Mouse (Mus musculus): Measurements from ENCODE around the gene Inip. TPM values are rescaled to one million over a fixed set of nuclear protein-coding genes. Genes with fewer than 3 reads are reported as not detected.

Inip gene
- total and polyA plus RNA-seq, 3 experiments, result 24.3 to 67.1 (median 38.5) TPM

- H3K79me2 ChIP-seq (replicated peaks; ENCODE audit: control insufficient read depth, extremely low read depth, insufficient read depth, poor library complexity, severe bottlenecking), result no peaks in the 10 kb centered on the region
- H3K9me3 ChIP-seq (replicated peaks; ENCODE audit: low read length), result peaks cover 6% of the 10 kb centered on the region
- no peak overlapping the region for H3K4me2 ChIP-seq (ENCODE audit: insufficient read depth, low read depth, poor library complexity, severe bottlenecking)
- peaks cover 0 to 62% of the 10 kb centered on the region in 2 experiments for H3K36me3 ChIP-seq (replicated peaks in 1 of 2; ENCODE audit: control insufficient read depth in 1 of 2, insufficient read depth in 1 of 2, low read length in 1 of 2)
- H3K27me3 ChIP-seq (replicated peaks), result no peaks in the 10 kb centered on the region
- dilution Hi-C loops (cut with MboI; ENCODE audit: extremely low pct_ligation_motif_present, extremely low pct_unique_long_range_greater_than_20kb, low sequenced_read_pairs), result no loop called here
- no peak overlapping the region for H3K9ac ChIP-seq (ENCODE audit: insufficient read depth, low read depth)
- no peak overlapping the region for H3K4me3 ChIP-seq (replicated peaks in 1 of 3; ENCODE audit: low read depth in 2 of 3, low read length in 2 of 3, poor library complexity in 1 of 3)
- in situ Hi-C loops (cut with MboI; ENCODE audit: low pct_ligation_motif_present, low pct_unique_long_range_greater_than_20kb, low sequenced_read_pairs), result loop anchor here (5.0 kb wide), 1 partner anchor 35 kb away; no protein-coding TSS in a partner anchor
- TF ChIP-seq TBP (conservative IDR thresholded peaks at IDR 0.05; ENCODE audit: low read depth, low read length), result no peak
- peak; percentile 26; the same call in 1 of the 2 replicates for TF ChIP-seq IRF4 (IDR thresholded peaks at IDR 0.05; ENCODE audit: low read depth, low read length)
- peaks cover 10 to 49% of the 10 kb centered on the region in 2 experiments for H3K4me1 ChIP-seq (ENCODE audit: control insufficient read depth in 1 of 2, insufficient read depth in 2 of 2)
- H3K27ac ChIP-seq (ENCODE audit: insufficient read depth, low read depth), result no peak overlapping the region
- no peak for DNase-seq (ENCODE audit: extremely low read depth)
Measured at GRCm38 (mm10) chr4:59847447-59847846, 46.1 kb upstream of the Inip start.

DNA sequence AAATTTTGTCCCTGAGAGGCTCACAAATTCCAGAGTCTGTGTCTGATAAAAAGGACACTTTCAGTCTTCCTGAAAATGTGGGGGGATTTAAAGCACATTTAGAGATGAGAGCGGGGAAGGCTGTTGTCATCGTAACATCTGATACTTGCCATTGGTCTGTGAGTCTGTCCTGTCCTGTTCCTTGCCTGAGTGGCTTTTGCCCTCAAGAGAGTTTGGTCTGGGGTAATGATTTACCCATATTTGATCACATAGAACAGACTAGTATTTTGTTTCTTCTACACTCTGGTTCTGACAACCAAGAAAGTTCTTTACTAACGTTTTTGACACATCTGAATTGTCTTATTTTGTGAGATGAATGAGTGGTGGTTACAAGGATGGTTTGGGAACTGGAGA, 43.9 kb upstream of the Inip start:
- no peak overlapping the region for H3K27ac ChIP-seq (ENCODE audit: insufficient read depth, low read depth)
- H3K9me3 ChIP-seq (replicated peaks; ENCODE audit: low read length), result no peaks in the 10 kb centered on the region
- no peaks in the 10 kb centered on the region for H3K79me2 ChIP-seq (replicated peaks; ENCODE audit: control insufficient read depth, extremely low read depth, insufficient read depth, poor library complexity, severe bottlenecking)
- H3K9ac ChIP-seq (ENCODE audit: insufficient read depth, low read depth), result no peak overlapping the region
- dilution Hi-C loops (cut with MboI; ENCODE audit: extremely low pct_ligation_motif_present, extremely low pct_unique_long_range_greater_than_20kb, low sequenced_read_pairs) (no loop called here), in situ Hi-C loops (cut with MboI; ENCODE audit: low pct_ligation_motif_present, low pct_unique_long_range_greater_than_20kb, low sequenced_read_pairs) (loop anchor here (5.0 kb wide), 1 partner anchor 33 kb away; no protein-coding TSS in a partner anchor)
- TF ChIP-seq RAD21 (IDR thresholded peaks at IDR 0.05; ENCODE audit: low read depth, low read length) (no peak), MAX (IDR thresholded peaks at IDR 0.05; ENCODE audit: low read length) (no peak), JUN (IDR thresholded peaks at IDR 0.05; ENCODE audit: insufficient read depth, low read depth, low read length) (no peak), GABPA (IDR thresholded peaks at IDR 0.05; ENCODE audit: insufficient replicate concordance, low read depth, low read length) (no peak), TBP (conservative IDR thresholded peaks at IDR 0.05; ENCODE audit: low read depth, low read length) (no peak), MEF2A (IDR thresholded peaks at IDR 0.05; ENCODE audit: borderline replicate concordance, low read depth, low read length) (no peak), KAT2A (IDR thresholded peaks at IDR 0.05; ENCODE audit: insufficient replicate concordance, low read length) (no peak), MXI1 (IDR thresholded peaks at IDR 0.05; ENCODE audit: low read depth, low read length) (no peak), E2F4 (IDR thresholded peaks at IDR 0.05; ENCODE audit: insufficient replicate concordance, low read depth, low read length) (no peak), UBTF (IDR thresholded peaks at IDR 0.05; ENCODE audit: low read depth, low read length) (no peak), SIN3A (IDR thresholded peaks at IDR 0.05; ENCODE audit: low read length) (no peak), POLR2AphosphoS2 (IDR thresholded peaks at IDR 0.05; ENCODE audit: low read depth, low read length) (no peak), POLR2A (IDR thresholded peaks at IDR 0.05; ENCODE audit: low read depth, low read length) (no peak), ZMIZ1 (IDR thresholded peaks at IDR 0.05; ENCODE audit: low read depth, low read length) (no peak), EP300 (IDR thresholded peaks at IDR 0.05; ENCODE audit: low read length) (no peak), MYC (IDR thresholded peaks at IDR 0.05; ENCODE audit: low read depth, low read length) (no peak), ZC3H11A (IDR thresholded peaks at IDR 0.05; ENCODE audit: low read depth, low read length) (no peak), JUND (conservative IDR thresholded peaks at IDR 0.05; ENCODE audit: low read depth, low read length) (no peak), ETS1 (conservative IDR thresholded peaks at IDR 0.05; ENCODE audit: low read depth, low read length) (no peak)
- H3K36me3 ChIP-seq (replicated peaks in 1 of 2; ENCODE audit: control insufficient read depth in 1 of 2, insufficient read depth in 1 of 2, low read length in 1 of 2), result peaks cover 0 to 64% of the 10 kb centered on the region in 2 experiments
- no peak overlapping the region for H3K4me3 ChIP-seq (replicated peaks in 1 of 3; ENCODE audit: low read depth in 2 of 3, low read length in 2 of 3, poor library complexity in 1 of 3)
- H3K4me2 ChIP-seq (ENCODE audit: insufficient read depth, low read depth, poor library complexity, severe bottlenecking), result 0 out of 2 replicates have a peak overlapping the region, but pooled peaks have one; percentile 9
- no peak for DNase-seq (ENCODE audit: extremely low read depth)
- H3K4me1 ChIP-seq (ENCODE audit: control insufficient read depth in 1 of 2, insufficient read depth in 2 of 2), result peaks cover 10 to 60% of the 10 kb centered on the region in 2 experiments
- no peaks in the 10 kb centered on the region for H3K27me3 ChIP-seq (replicated peaks)
